Mouse (Mus musculus): ENCODE results near the gene Hdlbp. TPM values are rescaled to one million over a fixed set of nuclear protein-coding genes. Genes with fewer than 3 reads are reported as not detected.

The Hdlbp gene
- total RNA-seq (2012; rRNA removed): 85.7 and 147 TPM in 2 replicates

- Histone ChIP-seq H3K9me3 (ENCODE audit: control insufficient read depth, insufficient read depth, low read depth, low read length) (no peaks in the 10 kb centered on the region), H3K27ac (ENCODE audit: insufficient read depth, low read depth, low read length, poor library complexity, severe bottlenecking) (peak within 1 kb of the TSS; percentile 94), H3K4me3 (ENCODE audit: insufficient read depth in 1 of 2, low read depth in 1 of 2, low read length in 2 of 2, poor library complexity in 1 of 2, severe bottlenecking in 1 of 2) (peak within 1 kb of the TSS; percentile 88 to 91), H3K36me3 (ENCODE audit: control insufficient read depth, insufficient read depth, low read length, poor library complexity, severe bottlenecking) (no peaks in the 10 kb centered on the region), H3K9ac (ENCODE audit: insufficient read depth, low read depth, low read length, poor library complexity, severe bottlenecking) (peak within 1 kb of the TSS; percentile 97), H3K4me1 (ENCODE audit: control insufficient read depth in 2 of 2, insufficient read depth in 2 of 2, low read length in 2 of 2, poor library complexity in 1 of 2) (peaks cover 0 to 4% of the 10 kb centered on the region in 2 experiments; a peak in 1 of 4 replicates)
- TF ChIP-seq ZNF384 (IDR thresholded peaks at IDR 0.05; ENCODE audit: low read depth, low read length) (no peak), ZC3H11A (IDR thresholded peaks at IDR 0.05; ENCODE audit: borderline replicate concordance, low read depth, low read length) (no peak), MAFK (IDR thresholded peaks at IDR 0.05; ENCODE audit: insufficient read depth, low read depth, low read length) (no peak), CHD2 (IDR thresholded peaks at IDR 0.05; ENCODE audit: low read depth, low read length) (no peak), HCFC1 (IDR thresholded peaks at IDR 0.05; ENCODE audit: borderline replicate concordance, insufficient read depth, low read length) (peak; percentile 71)
- in situ Hi-C loops (cut with MboI; ENCODE audit: low sequenced_read_pairs in 2 of 2, unreplicated experiment in 2 of 2): no loop called here
- peak; percentile 91 for DNase-seq (ENCODE audit: low read depth, low spot score)
These were observed at the start of gene Hdlbp for GRCm38 (mm10) chr1:93478586-93479475. TSS of gene Hdlbp (minus strand) at chr1:93478815.

- Histone ChIP-seq H3K27ac (ENCODE audit: insufficient read depth, low read depth, low read length, poor library complexity, severe bottlenecking) (no peak overlapping the region), H3K9ac (ENCODE audit: insufficient read depth, low read depth, low read length, poor library complexity, severe bottlenecking) (no peak overlapping the region), H3K36me3 (ENCODE audit: control insufficient read depth, insufficient read depth, low read length, poor library complexity, severe bottlenecking) (no peaks in the 10 kb centered on the region), H3K9me3 (ENCODE audit: control insufficient read depth, insufficient read depth, low read depth, low read length) (no peaks in the 10 kb centered on the region), H3K4me1 (ENCODE audit: control insufficient read depth in 2 of 2, insufficient read depth in 2 of 2, low read length in 2 of 2, poor library complexity in 1 of 2) (no peaks in the 10 kb centered on the region), H3K4me3 (ENCODE audit: insufficient read depth in 1 of 2, low read depth in 1 of 2, low read length in 2 of 2, poor library complexity in 1 of 2, severe bottlenecking in 1 of 2) (no peak overlapping the region)
- no peak for DNase-seq (ENCODE audit: low read depth, low spot score)
- in situ Hi-C loops (cut with MboI; ENCODE audit: low sequenced_read_pairs in 2 of 2, unreplicated experiment in 2 of 2): no loop called here
- no peak for TF ChIP-seq MAFK (IDR thresholded peaks at IDR 0.05; ENCODE audit: insufficient read depth, low read depth, low read length)
- no peak for TF ChIP-seq ZC3H11A (IDR thresholded peaks at IDR 0.05; ENCODE audit: borderline replicate concordance, low read depth, low read length)
- TF ChIP-seq CHD2 (IDR thresholded peaks at IDR 0.05; ENCODE audit: low read depth, low read length): no peak
- no peak for TF ChIP-seq ZNF384 (IDR thresholded peaks at IDR 0.05; ENCODE audit: low read depth, low read length)
- TF ChIP-seq HCFC1 (IDR thresholded peaks at IDR 0.05; ENCODE audit: borderline replicate concordance, insufficient read depth, low read length): no peak
These were observed 43.7 kb upstream of the Hdlbp start for GRCm38 (mm10) chr1:93522325-93522724.

- Histone ChIP-seq H3K4me1 (ENCODE audit: control insufficient read depth in 2 of 2, insufficient read depth in 2 of 2, low read length in 2 of 2, poor library complexity in 1 of 2) (no peaks in the 10 kb centered on the region), H3K4me3 (ENCODE audit: insufficient read depth in 1 of 2, low read depth in 1 of 2, low read length in 2 of 2, poor library complexity in 1 of 2, severe bottlenecking in 1 of 2) (no peak overlapping the region), H3K36me3 (ENCODE audit: control insufficient read depth, insufficient read depth, low read length, poor library complexity, severe bottlenecking) (no peaks in the 10 kb centered on the region), H3K27ac (ENCODE audit: insufficient read depth, low read depth, low read length, poor library complexity, severe bottlenecking) (no peak overlapping the region), H3K9ac (ENCODE audit: insufficient read depth, low read depth, low read length, poor library complexity, severe bottlenecking) (no peak overlapping the region), H3K9me3 (ENCODE audit: control insufficient read depth, insufficient read depth, low read depth, low read length) (no peaks in the 10 kb centered on the region)
- in situ Hi-C loops (cut with MboI; ENCODE audit: low sequenced_read_pairs in 2 of 2, unreplicated experiment in 2 of 2): no loop called here
- DNase-seq (ENCODE audit: low read depth, low spot score): no peak
- TF ChIP-seq HCFC1 (IDR thresholded peaks at IDR 0.05; ENCODE audit: borderline replicate concordance, insufficient read depth, low read length): no peak
- no peak for TF ChIP-seq ZNF384 (IDR thresholded peaks at IDR 0.05; ENCODE audit: low read depth, low read length)
These were observed 42.9 kb upstream of the Hdlbp start for GRCm38 (mm10) chr1:93521491-93521890.

DNA sequence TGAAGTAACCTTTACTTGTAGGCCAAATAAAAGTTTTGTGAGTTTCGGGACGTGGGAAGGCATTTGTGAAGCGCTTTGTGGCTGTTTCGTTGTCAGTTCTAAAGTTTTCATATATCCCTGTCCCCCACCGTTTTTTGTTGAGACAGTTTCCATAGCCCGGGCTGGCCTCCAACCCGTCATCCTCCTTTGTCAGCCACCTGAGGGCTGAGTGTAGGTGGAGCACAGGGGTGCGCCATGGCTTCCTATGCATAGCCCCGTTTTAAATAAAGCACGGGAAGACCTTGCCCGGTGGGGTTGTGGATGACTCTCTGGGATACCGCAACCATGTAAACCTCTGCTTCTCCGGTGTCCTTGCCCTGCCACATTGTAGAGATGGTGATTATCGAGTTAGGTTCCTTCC, 34.6 kb upstream of the Hdlbp start:
- H3K4me1 ChIP-seq (ENCODE audit: control insufficient read depth in 2 of 2, insufficient read depth in 2 of 2, low read length in 2 of 2, poor library complexity in 1 of 2): 0 out of 4 replicates have a peak, but pooled peaks cover 0 to 2% of the 10 kb centered on the region in 2 experiments
- peaks cover 5% of the 10 kb centered on the region for H3K36me3 ChIP-seq (ENCODE audit: control insufficient read depth, insufficient read depth, low read length, poor library complexity, severe bottlenecking)
- H3K9me3 ChIP-seq (ENCODE audit: control insufficient read depth, insufficient read depth, low read depth, low read length): no peaks in the 10 kb centered on the region
- H3K9ac ChIP-seq (ENCODE audit: insufficient read depth, low read depth, low read length, poor library complexity, severe bottlenecking): no peak overlapping the region
- no peak overlapping the region for H3K27ac ChIP-seq (ENCODE audit: insufficient read depth, low read depth, low read length, poor library complexity, severe bottlenecking)
- TF ChIP-seq ZNF384 (IDR thresholded peaks at IDR 0.05; ENCODE audit: low read depth, low read length): no peak
- TF ChIP-seq CHD2 (IDR thresholded peaks at IDR 0.05; ENCODE audit: low read depth, low read length): no peak
- no peak for TF ChIP-seq HCFC1 (IDR thresholded peaks at IDR 0.05; ENCODE audit: borderline replicate concordance, insufficient read depth, low read length)
- TF ChIP-seq MAFK (IDR thresholded peaks at IDR 0.05; ENCODE audit: insufficient read depth, low read depth, low read length): no peak
- no peak for TF ChIP-seq ZC3H11A (IDR thresholded peaks at IDR 0.05; ENCODE audit: borderline replicate concordance, low read depth, low read length)
- in situ Hi-C loops (cut with MboI; ENCODE audit: low sequenced_read_pairs in 2 of 2, unreplicated experiment in 2 of 2): no loop called here
- H3K4me3 ChIP-seq (ENCODE audit: insufficient read depth in 1 of 2, low read depth in 1 of 2, low read length in 2 of 2, poor library complexity in 1 of 2, severe bottlenecking in 1 of 2): no peak overlapping the region
- no peak for DNase-seq (ENCODE audit: low read depth, low spot score)

All from ES-E14 (cell line).